Mouse (Mus musculus): Measurements from ENCODE around the gene Fxr2. TPM values are rescaled to one million over a fixed set of nuclear protein-coding genes. Genes with fewer than 3 reads are reported as not detected.

The Fxr2 gene
- polyA plus RNA-seq, 1 experiment from 2014 or later = 22.6 TPM

DNA sequence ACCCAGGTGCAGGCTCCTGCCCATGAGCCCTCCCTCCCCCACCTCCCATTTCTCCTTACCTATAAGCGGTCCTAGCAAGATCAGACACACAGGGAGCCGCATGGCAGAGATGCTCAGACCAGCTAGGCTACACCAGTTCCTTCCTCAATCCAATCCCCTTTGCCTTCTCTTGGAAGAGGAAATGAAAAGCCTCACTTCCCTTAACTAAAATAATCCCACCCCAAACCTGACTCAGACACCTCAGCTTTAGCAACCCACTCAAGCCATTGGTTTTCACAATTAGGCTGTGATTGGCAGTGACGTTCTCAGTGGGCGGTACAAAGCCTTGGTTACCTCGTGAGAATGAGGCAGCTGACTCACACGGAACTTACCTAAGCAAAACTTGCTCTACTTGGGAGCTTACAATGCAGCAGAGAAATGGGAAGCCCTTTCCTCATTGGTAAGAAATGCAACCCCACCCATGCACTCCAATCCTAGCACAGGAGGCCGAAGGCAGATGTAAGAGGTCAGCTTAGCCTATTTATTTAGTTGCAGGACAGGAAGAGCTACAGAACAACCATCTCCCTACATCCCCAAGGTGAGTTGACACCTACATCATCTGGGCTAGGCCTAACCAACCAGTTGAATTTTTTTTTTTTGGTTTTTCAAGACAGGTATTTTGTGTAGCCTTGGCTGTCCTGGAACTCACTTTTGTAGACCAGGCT is 33.3 kb downstream of the Fxr2 start, which contains the start of gene Cd68:
TSS of gene Cd68 (minus strand) at position 193 of the 704 bp plus-strand sequence.
- Histone ChIP-seq H3K4me3 (ENCODE audit: low read depth, low read length) (no peak within 1 kb of the TSS), H3K27ac (ENCODE audit: low read depth) (peak within 1 kb of the TSS; percentile 38), H3K4me1 (replicated peaks; ENCODE audit: control insufficient read depth, insufficient read depth, low read length) (peaks cover 15% of the 10 kb centered on the region), H3K9me3 (ENCODE audit: control insufficient read depth, low read length) (no peaks in the 10 kb centered on the region), H3K36me3 (ENCODE audit: control insufficient read depth, insufficient read depth, low read length) (peaks cover 73% of the 10 kb centered on the region), H3K27me3 (replicated peaks; ENCODE audit: control insufficient read depth, insufficient read depth, low read length) (no peaks in the 10 kb centered on the region), H3K4me2 (ENCODE audit: low read length) (no peak within 1 kb of the TSS), H3K9ac (ENCODE audit: low read length) (no peak within 1 kb of the TSS)
- no peak for DNase-seq (ENCODE audit: low spot score)
- ATAC-seq (replicated peaks; ENCODE audit: low FRiP score, low TSS enrichment, low read depth) = no peak
- 32% methylated on average over 7 of the region's 7 CpGs for WGBS

DNA sequence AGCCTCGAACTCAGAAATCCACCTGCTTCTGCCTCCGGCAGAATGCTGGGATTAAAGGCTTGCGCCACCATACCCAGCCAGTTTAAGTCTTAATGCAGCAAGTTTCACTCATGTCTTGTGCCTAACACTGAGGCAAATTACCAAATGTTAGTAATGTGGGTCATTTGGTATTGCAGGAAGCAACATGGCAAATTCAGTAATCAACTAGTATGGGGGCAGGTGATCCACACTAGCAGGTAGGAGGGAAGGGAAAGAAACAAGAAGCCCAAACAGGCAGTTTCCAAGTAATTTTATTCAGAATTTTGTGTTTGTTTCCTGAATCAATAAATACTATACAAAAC is 33.8 kb downstream of the Fxr2 start:
- 86% methylated on average over 3 of the region's 3 CpGs for WGBS
- Histone ChIP-seq H3K4me2 (ENCODE audit: low read length) (no peak overlapping the region), H3K4me3 (ENCODE audit: low read depth, low read length) (no peak overlapping the region), H3K9me3 (ENCODE audit: control insufficient read depth, low read length) (no peaks in the 10 kb centered on the region), H3K4me1 (replicated peaks; ENCODE audit: control insufficient read depth, insufficient read depth, low read length) (peaks cover 11% of the 10 kb centered on the region), H3K9ac (ENCODE audit: low read length) (no peak overlapping the region), H3K36me3 (ENCODE audit: control insufficient read depth, insufficient read depth, low read length) (peaks cover 73% of the 10 kb centered on the region), H3K27me3 (replicated peaks; ENCODE audit: control insufficient read depth, insufficient read depth, low read length) (no peaks in the 10 kb centered on the region), H3K27ac (ENCODE audit: low read depth) (no peak overlapping the region)
- ATAC-seq (replicated peaks; ENCODE audit: low FRiP score, low TSS enrichment, low read depth) (no peak), DNase-seq (ENCODE audit: low spot score) (no peak)

DNA sequence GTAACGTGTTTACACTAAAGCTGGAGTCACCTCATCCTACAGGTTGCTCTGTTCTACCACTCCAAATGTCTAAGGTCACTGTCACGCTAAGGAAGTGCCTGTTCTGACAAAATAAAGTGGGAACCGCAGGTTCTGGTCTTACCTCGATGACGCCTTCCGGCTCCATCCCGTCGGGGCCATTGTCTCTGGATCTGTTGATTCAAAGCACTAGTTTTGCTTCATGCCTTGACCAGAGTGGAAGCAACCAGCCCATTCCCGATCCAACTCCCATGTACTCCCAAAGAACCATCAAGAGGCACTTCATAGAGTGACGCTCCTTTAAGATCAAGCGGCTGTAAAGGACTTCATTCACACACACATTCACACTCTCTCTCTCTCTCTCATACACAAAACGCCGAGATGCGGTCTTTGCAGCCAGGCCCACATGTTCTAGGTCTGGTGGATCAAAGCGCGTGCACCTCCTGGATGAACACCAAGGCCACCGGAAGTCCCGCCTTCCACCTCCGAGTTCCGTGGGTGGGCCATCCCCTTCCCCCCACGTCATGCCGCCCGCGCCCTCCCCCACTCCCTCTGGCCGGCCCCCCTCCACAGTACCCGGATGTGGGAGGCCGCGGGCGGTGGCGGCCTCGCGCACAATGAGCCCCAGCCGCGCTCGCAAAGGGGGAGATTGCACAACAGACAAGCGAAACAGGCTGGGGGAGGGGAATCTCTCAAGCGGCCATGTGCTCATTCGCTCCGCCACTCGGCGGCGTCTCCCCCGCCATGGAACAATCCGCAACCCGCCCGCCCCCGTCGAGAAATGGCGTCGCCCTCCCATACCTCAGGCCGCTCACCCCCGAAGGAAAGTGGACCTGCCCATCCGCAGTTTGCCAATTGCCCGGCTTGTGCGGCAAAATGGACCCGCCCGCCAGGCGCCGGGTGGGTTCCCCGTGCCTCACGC is 38.3 kb downstream of the Fxr2 start:
- no peaks in the 10 kb centered on the region for H3K9me3 ChIP-seq (ENCODE audit: control insufficient read depth, low read length)
- H3K9ac ChIP-seq (ENCODE audit: low read length) = peak overlapping the region; percentile 100
- peak overlapping the region; percentile 76 for H3K4me2 ChIP-seq (ENCODE audit: low read length)
- DNase-seq (ENCODE audit: low spot score) (peak; percentile 96), ATAC-seq (replicated peaks; ENCODE audit: low FRiP score, low TSS enrichment, low read depth) (peak; percentile 68)
- peak overlapping the region; percentile 56 for H3K4me3 ChIP-seq (ENCODE audit: low read depth, low read length)
- H3K4me1 ChIP-seq (replicated peaks; ENCODE audit: control insufficient read depth, insufficient read depth, low read length) = peaks cover 10% of the 10 kb centered on the region; the same call in 1 of the 2 replicates
- H3K27me3 ChIP-seq (replicated peaks; ENCODE audit: control insufficient read depth, insufficient read depth, low read length) = no peaks in the 10 kb centered on the region
- H3K27ac ChIP-seq (ENCODE audit: low read depth) = peak overlapping the region; percentile 97
- peaks cover 75% of the 10 kb centered on the region for H3K36me3 ChIP-seq (ENCODE audit: control insufficient read depth, insufficient read depth, low read length)
- 1% methylated on average over 57 of the region's 61 CpGs for WGBS

DNA sequence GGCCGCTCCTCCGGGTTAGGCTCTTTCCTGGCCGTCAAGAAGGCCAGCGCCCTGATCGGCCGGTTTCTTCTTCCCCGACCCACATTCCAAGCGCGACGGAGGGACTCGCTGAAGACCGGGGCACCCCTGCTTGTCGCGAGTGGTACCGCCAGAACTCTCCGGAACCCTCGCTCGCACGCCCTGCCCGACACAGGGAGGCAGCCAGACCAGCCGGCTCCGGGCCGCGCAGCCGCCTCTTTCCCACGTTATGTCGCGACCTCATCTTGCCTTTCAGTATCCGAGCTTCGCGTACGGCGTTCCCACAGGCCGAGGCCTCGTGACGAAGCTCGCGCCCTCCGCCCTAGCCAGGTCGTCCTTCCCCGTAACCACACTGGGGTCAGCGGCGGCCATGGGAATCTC is 38.9 kb downstream of the Fxr2 start:
- peak overlapping the region; percentile 76 for H3K4me2 ChIP-seq (ENCODE audit: low read length)
- no peaks in the 10 kb centered on the region for H3K9me3 ChIP-seq (ENCODE audit: control insufficient read depth, low read length)
- peak overlapping the region; percentile 56 for H3K4me3 ChIP-seq (ENCODE audit: low read depth, low read length)
- peak overlapping the region; percentile 100 for H3K9ac ChIP-seq (ENCODE audit: low read length)
- H3K27me3 ChIP-seq (replicated peaks; ENCODE audit: control insufficient read depth, insufficient read depth, low read length) = no peaks in the 10 kb centered on the region
- H3K4me1 ChIP-seq (replicated peaks; ENCODE audit: control insufficient read depth, insufficient read depth, low read length) = peaks cover 10% of the 10 kb centered on the region; the same call in 1 of the 2 replicates
- no peak for DNase-seq (ENCODE audit: low spot score)
- H3K36me3 ChIP-seq (ENCODE audit: control insufficient read depth, insufficient read depth, low read length) = peaks cover 75% of the 10 kb centered on the region
- WGBS = 0% methylated on average over 42 of the region's 43 CpGs
- peak overlapping the region; percentile 97 for H3K27ac ChIP-seq (ENCODE audit: low read depth)
- ATAC-seq (replicated peaks; ENCODE audit: low FRiP score, low TSS enrichment, low read depth) = peak; percentile 1

DNA sequence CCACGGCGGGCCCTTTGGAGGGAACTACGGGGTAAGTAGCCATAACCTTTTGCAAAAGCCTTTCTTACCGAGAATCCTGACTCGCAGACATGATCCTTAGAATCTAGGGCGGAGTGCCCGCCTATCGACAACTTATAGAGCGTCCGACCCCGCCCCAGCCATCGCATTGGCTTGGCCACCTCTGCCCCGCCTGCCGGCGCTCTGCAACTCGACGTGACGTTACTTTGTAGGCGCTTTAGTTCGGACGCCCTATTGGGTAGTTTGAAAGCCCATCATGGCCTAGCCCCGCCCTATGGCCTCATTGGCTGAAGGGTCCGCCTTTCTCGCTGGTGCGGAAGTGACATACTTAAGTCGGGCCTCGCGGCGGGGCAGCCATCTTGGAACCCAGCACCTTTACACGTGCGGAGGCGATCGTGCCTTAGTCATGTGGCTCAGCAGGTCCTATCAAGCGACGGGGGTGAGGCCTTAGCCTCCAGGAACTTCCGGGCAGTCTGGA is 39.5 kb downstream of the Fxr2 start, which contains the start of gene Eif4a1:
TSS of gene Eif4a1 (minus strand) at position 213 of the 496 bp plus-strand sequence.
- H3K4me3 ChIP-seq (ENCODE audit: low read depth, low read length) = peak within 1 kb of the TSS; percentile 56
- peak within 1 kb of the TSS; percentile 76 for H3K4me2 ChIP-seq (ENCODE audit: low read length)
- peak within 1 kb of the TSS; percentile 100 for H3K9ac ChIP-seq (ENCODE audit: low read length)
- ATAC-seq (replicated peaks; ENCODE audit: low FRiP score, low TSS enrichment, low read depth) (peak; percentile 97), DNase-seq (ENCODE audit: low spot score) (peak; percentile 99)
- H3K9me3 ChIP-seq (ENCODE audit: control insufficient read depth, low read length) = no peaks in the 10 kb centered on the region
- no peaks in the 10 kb centered on the region for H3K27me3 ChIP-seq (replicated peaks; ENCODE audit: control insufficient read depth, insufficient read depth, low read length)
- H3K36me3 ChIP-seq (ENCODE audit: control insufficient read depth, insufficient read depth, low read length) = peaks cover 77% of the 10 kb centered on the region
- H3K27ac ChIP-seq (ENCODE audit: low read depth) = peak within 1 kb of the TSS; percentile 97
- under 1% methylated on average over 36 of the region's 36 CpGs for WGBS
- peaks cover 10% of the 10 kb centered on the region; the same call in 1 of the 2 replicates for H3K4me1 ChIP-seq (replicated peaks; ENCODE audit: control insufficient read depth, insufficient read depth, low read length)

DNA sequence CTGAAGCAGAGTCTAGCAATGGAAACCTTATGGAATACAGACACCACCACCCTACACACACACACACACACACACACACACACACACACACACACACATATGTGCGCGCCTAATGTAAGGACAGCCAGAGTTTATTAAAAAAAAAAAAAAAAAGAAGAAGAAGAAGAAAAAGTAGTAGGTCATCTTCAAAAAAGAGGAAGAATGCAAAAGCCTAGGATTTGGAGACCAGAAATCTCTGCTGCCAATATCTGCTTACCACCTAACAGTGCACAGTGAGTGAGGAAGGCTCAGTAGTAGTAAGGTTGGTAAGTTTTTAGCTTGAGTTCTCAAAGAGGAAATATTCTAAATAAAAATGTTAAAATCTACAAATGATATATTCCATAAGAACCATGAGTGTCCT is 46.4 kb downstream of the Fxr2 start:
- DNase-seq (ENCODE audit: low spot score) (no peak), ATAC-seq (replicated peaks; ENCODE audit: low FRiP score, low TSS enrichment, low read depth) (no peak)
- Histone ChIP-seq H3K27ac (ENCODE audit: low read depth) (no peak overlapping the region), H3K9ac (ENCODE audit: low read length) (no peak overlapping the region), H3K36me3 (ENCODE audit: control insufficient read depth, insufficient read depth, low read length) (peaks cover 56% of the 10 kb centered on the region), H3K4me1 (replicated peaks; ENCODE audit: control insufficient read depth, insufficient read depth, low read length) (peaks cover 22% of the 10 kb centered on the region), H3K27me3 (replicated peaks; ENCODE audit: control insufficient read depth, insufficient read depth, low read length) (no peaks in the 10 kb centered on the region), H3K9me3 (ENCODE audit: control insufficient read depth, low read length) (no peaks in the 10 kb centered on the region), H3K4me2 (ENCODE audit: low read length) (no peak overlapping the region), H3K4me3 (ENCODE audit: low read depth, low read length) (no peak overlapping the region)
- WGBS = 85% methylated on average over 2 of the region's 2 CpGs

DNA sequence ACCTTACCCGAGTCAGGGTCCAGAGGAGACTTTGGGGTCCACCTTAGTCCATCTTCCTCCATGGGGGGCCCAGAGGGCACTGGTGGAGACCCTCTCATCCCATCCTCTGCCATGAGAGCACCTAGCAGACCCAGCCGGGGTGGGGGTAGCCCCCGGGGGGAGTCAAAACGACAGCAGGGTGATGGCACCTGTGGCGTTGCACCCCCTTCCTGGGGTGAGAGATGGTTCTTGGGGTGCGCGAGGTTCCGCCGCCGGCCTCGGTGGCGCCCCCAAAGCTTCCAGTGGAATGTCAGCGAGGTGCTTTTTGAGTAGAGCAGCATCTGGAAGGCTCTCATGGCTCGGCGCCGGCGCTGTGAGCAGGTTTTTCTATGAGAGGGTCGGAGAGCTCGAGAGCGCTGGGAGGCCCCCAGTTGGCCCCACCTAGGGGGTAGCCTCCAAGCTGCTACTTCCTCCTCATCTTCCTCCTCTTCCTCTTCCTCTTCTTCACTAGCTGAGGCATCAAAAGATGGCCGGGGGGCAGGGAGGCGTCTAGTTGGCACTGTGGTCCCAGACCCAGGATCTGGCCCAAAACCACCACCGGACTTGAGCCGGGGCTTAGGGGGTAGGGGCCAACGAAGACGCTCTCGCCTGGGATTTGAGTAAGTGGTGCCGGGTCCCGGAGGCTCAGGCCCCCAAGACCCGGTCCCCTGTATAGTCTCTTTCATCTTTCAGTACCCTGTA is 47.5 kb downstream of the Fxr2 start:
- no peaks in the 10 kb centered on the region for H3K27me3 ChIP-seq (replicated peaks; ENCODE audit: control insufficient read depth, insufficient read depth, low read length)
- WGBS = 89% methylated on average over 30 of the region's 30 CpGs
- peaks cover 22% of the 10 kb centered on the region for H3K4me1 ChIP-seq (replicated peaks; ENCODE audit: control insufficient read depth, insufficient read depth, low read length)
- DNase-seq (ENCODE audit: low spot score) = no peak
- ATAC-seq (replicated peaks; ENCODE audit: low FRiP score, low TSS enrichment, low read depth) = no peak
- H3K27ac ChIP-seq (ENCODE audit: low read depth) = no peak overlapping the region
- peaks cover 44% of the 10 kb centered on the region for H3K36me3 ChIP-seq (ENCODE audit: control insufficient read depth, insufficient read depth, low read length)
- no peaks in the 10 kb centered on the region for H3K9me3 ChIP-seq (ENCODE audit: control insufficient read depth, low read length)
- peak overlapping the region; percentile 92 for H3K4me2 ChIP-seq (ENCODE audit: low read length)
- peak overlapping the region; percentile 78 for H3K9ac ChIP-seq (ENCODE audit: low read length)
- H3K4me3 ChIP-seq (ENCODE audit: low read depth, low read length) = peak overlapping the region; percentile 86

All from intestine, embryonic 14.5 days (tissue).